Mouse (Mus musculus) heart, postnatal 14 days (tissue): ENCODE results near the gene Gpr68. TPM values are rescaled to one million over a fixed set of nuclear protein-coding genes. Genes with fewer than 3 reads are reported as not detected.

Experiments
- DNase-seq, 2 experiments: peaks; one replicate each; pipeline ENCODE4 v3.0.0; 2021 to 2022
- intact Hi-C: fragments of 180-260 bp; cut with DNase I; formaldehyde crosslinking; loops from one replicate; pipeline ENCODE4 v1.15.1; 2025
- total RNA-seq, 2 experiments: library from RNA; stranded (reverse); gene quantifications; 2 replicates each; pipeline ENCODE4 v1.2.3; 2021

Gpr68 gene
- total RNA-seq, 2 experiments from 2014 or later, result 0.38 to 0.41 TPM

DNA sequence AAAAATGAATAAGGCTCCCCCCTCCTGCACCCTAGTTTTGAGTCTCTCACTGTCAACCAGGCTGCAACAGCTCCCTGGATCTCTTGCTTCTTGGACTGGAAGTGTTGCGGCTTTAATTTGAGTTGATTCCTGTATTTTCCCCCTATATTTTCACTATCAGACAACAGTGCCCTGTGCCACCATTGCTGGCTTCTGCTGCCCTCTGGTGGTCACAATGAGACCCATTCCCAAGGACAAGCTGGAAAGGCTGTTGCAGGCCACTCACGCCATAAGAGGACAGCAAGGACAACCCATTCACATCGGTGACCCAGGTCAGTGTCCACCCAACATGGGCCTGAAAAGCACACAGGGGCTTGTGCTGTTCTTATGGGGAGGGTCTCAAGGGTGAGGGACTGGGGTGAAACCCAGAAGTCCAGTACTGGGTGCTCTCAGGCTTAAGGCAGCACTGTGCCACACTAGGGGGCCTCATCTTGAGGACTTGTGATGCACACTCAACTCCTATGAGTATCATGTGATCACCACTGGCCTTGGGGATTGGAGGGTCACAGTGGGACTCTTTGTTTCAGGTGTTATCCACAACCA lies 66.7 kb downstream of the Gpr68 start:
- intact Hi-C loops, result loop anchor here (1.0 to 10.0 kb wide), 6 partner anchors 67 to 677 kb away; no protein-coding TSS in a partner anchor
- peak; percentile 84 to 92 for DNase-seq

DNA sequence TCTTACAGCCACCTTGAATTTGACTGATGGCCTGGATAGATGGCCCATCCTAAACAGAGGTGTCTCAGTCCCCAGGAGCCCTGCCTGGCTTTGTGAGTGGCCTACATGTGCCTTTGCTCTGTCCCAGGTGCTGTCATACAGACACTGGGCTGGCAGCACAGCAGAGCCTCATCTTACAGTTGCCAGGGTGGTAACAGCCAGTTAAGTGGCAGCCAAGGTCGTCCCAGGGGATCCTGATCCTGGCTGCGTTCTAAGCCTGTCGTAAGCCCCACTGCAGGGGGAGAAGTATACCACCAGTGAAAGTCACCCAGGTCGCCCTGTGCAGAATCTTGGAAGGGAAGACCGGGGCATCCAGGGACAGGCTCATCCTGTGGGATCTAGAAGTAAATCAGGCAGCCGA lies 68.1 kb downstream of the Gpr68 start:
- intact Hi-C loops, result loop anchor here (2.0 to 10.0 kb wide), 3 partner anchors 65 to 675 kb away; no protein-coding TSS in a partner anchor
- peak in 1 of 2 experiments; percentile 38 for DNase-seq

DNA sequence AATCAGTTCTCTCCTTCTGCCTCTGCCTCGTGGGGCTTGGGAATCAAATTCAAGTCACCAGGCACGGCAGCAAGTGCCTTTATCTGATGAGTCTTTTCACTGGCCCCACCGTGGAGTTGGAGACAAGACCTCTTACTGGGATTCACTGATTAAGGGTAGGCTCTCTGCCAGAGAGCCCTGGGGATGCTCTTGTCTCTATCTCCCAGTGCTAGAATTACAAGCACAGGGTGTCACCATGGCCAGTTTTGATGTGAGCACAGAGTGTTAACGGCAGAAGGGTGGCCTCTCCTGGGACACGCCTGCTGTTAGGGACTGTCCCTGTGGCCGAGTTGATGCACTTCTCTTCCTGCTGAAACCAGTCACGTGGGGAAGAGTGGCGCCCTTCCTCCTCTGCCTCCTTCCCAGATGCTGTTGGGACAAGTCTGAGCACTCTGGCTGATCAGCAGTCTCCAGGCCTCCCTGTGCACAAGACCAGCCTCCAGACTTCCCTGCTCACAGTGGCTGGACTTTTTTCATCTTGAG lies 68.9 kb downstream of the Gpr68 start:
- DNase-seq, result peak in 1 of 2 experiments; percentile 22
- intact Hi-C loops, result no loop called here

DNA sequence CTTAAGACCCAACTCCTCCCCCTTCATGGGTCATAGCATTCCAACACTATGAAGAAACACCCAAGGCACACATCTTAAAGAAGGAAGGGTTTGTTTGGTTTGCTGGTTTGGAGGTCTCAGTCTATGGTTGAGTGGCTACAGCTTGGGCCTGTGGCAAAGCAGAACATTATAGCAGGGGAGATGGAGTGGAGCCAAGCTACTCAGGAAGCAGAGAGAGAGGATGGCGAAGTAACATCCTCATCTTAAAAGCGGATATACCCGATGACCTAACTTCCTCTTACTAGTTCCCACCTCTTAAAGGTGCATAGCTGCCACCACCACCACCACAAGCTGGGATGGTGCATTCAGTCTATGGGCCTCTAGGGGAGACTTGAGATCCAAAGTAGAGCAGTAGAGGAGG lies 70.8 kb downstream of the Gpr68 start:
- intact Hi-C loops, result no loop called here
- DNase-seq, result peak in 1 of 2 experiments; percentile 21

DNA sequence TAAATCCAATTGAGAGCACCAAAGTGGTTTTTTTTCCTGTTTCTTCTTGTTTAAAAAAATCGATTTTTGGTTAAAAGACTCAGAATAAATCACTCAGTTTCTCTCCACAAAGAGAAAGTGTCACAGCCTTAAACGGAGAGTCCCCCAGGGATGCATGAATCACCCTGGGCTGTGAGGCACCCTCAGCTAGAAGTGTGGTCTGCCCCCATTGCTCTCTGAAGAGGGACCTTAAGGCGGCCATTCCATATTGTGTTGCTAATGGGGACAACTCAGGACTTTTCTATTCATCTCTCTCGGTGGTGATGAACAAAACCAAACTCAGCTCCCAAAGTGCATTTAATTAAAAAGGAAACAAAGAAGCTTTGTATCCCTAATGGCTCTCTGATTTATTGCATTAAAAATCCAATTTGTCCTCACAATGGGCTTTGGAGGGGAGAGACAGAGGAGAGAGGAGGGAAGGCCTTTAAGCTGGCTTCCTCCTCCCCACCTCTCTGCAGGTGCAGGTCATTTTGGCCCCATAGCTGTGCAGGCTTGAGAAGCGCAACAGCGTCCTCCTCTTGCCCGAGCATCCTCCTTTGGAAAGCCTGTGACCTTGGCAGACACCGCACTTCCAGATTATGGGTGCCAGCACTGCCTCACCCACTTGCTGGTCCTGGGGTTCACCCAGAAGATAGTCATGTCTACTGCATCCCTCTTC lies 76.2 kb downstream of the Gpr68 start:
- DNase-seq, result no peak
- intact Hi-C loops, result no loop called here

DNA sequence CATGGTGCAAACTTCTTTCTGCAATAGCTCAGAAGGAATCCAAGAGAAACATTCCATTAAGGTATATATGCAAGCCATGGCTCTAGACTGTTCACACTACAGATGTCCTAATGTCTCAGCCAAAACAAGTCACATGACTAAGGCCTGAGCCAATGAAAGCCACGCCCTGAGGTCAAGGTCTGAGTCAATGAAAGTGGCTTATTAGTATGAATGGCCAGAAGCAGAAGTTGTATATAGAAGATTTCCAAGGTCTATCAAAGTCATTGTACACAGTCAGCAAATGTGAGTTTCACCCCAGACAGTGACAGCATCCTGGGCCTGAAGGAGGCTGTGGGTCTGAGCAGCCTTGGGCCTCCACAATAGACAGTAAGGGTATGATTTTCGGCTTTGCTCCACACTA lies 77.0 kb downstream of the Gpr68 start:
- intact Hi-C loops, result no loop called here
- DNase-seq, result no peak

Other genes with a start within 250 kb of the Gpr68 start
- 10 to 100 TPM; 13.4 to 17.9 TPM for gene Rps6ka5, start 181.2 kb downstream of the Gpr68 start, total RNA-seq
- gene Dglucy, start 129.1 kb downstream of the Gpr68 start, total RNA-seq, result 10 to 100 TPM; 32.7 to 44.1 TPM
- 1 to 10 TPM; 9.6 to 9.7 TPM for gene Ccdc88c, start 120.9 kb upstream of the Gpr68 start, total RNA-seq
- gene Ppp4r3a, start 175.5 kb upstream of the Gpr68 start, total RNA-seq, result 10 to 100 TPM; 30.4 to 31.4 TPM